8 mouse cellular contexts compared by ENCODE assay signal in the genomic region with DNA sequence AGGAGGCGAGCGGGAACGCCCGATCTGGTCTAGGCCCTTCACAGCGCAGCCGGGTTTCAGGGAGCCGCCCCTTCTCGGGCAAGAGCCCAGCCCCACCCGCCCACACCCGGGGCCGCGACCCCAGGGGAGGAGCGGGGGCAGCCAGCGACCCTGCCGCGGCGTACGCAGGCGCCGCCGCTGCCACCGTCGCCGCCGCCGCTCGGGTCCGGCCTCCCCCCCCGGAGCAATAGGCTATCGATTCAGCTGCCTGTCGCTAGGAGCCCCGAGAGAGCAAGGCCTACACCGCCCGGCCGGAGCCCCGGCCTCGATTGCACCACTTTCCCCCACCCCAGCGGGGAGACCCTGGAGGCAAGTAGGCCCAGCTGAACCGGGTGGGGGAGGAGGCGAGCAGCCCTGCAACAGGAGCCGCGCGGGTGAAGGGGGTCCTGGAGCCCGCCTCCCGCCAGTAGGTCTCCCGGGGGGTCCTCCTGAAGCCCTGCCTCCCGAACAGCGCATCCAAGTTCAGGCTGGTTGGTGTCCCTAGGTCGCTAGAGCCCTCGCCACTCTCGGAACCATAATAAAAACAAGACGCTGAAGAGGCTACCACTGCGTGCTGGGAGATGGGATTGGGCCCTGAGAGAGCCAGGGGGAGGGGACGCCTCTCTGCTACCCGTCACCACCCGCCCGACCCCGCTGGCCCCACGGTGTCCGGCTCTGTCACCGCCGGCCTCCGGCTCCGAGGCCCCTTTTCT. TPM values are rescaled to one million over a fixed set of nuclear protein-coding genes. Genes with fewer than 3 reads are reported as not detected.
DNase-seq lines count a peak whose midpoint lies in the region; ATAC-seq lines count a peak whose summit lies in the region.

No protein-coding gene starts in this region.

- peak overlapping the region; percentile 97 for H3K27ac ChIP-seq in intestine, embryonic 15.5 days

- intact Hi-C loops in gastrocnemius, postnatal 36 days (cut with DNase I) = loop anchor here (2.0 to 5.0 kb wide), 2 partner anchors 28 to 47 kb away; partner anchors contain the start of gene Exd2
- intact Hi-C loops in left cerebral cortex, postnatal 14 days (cut with DNase I) = no loop called here

- no peaks in the 10 kb centered on the region for H3K9me3 ChIP-seq in intestine, embryonic 15.5 days

- under 1% methylated on average over 54 of the region's 64 CpGs for WGBS in intestine, embryonic 15.5 days

- peak overlapping the region; percentile 94 for H3K9ac ChIP-seq in intestine, embryonic 15.5 days

- ATAC-seq in intestine, embryonic 15.5 days = peak; percentile 81
- peak; percentile 79 for ATAC-seq in megakaryocyte progenitor cell, adult 5-6 weeks (replicated peaks; ENCODE audit: poor library complexity)

- no peaks in the 10 kb centered on the region for H3K27me3 ChIP-seq in intestine, embryonic 15.5 days (replicated peaks)

- peak overlapping the region; percentile 97 for H3K4me3 ChIP-seq in intestine, embryonic 15.5 days (replicated peaks)

- peaks cover 11% of the 10 kb centered on the region; the same call in 1 of the 2 replicates for H3K4me1 ChIP-seq in intestine, embryonic 15.5 days (replicated peaks)

- DNase-seq in adrenal gland, adult 18-20 months (ENCODE audit: low spot score in 2 of 2) = peak; percentile 67 to 71
- peak; percentile 87 for DNase-seq in embryo, embryonic 11 days
- DNase-seq in gastrocnemius, postnatal 36 days = peak; percentile 44 to 73
- DNase-seq in left cerebral cortex, postnatal 14 days (ENCODE audit: low spot score in 2 of 2) = peak; percentile 71 to 74
- peak; percentile 77 to 79 for DNase-seq in right cerebral cortex, postnatal 10 days (ENCODE audit: low spot score in 2 of 2)
- peak; percentile 72 for DNase-seq in urinary bladder, postnatal 14 days (ENCODE audit: low spot score)

- H3K4me2 ChIP-seq in intestine, embryonic 15.5 days (replicated peaks) = peak overlapping the region; percentile 76

- no peaks in the 10 kb centered on the region for H3K36me3 ChIP-seq in intestine, embryonic 15.5 days

RNA-seq across cellular contexts. Expression of gene Dcaf5, which starts 1.3 kb away (rescaled TPM):
- 10 to 100 TPM; 30.6 to 33.7 TPM for total RNA-seq in adrenal gland, adult 18-20 months (2021)
- 10 to 100 TPM; 35.2 to 36.6 TPM for total RNA-seq in gastrocnemius, postnatal 36 days (2021)
- polyA plus RNA-seq in intestine, embryonic 15.5 days (2015; fragmentation: Nextera tagmentation; extraction: Ambion mirVana) = 8.8 and 10.4 TPM in 2 replicates
- total RNA-seq in left cerebral cortex, postnatal 14 days (2021) = 10 to 100 TPM; 78.0 to 78.9 TPM
- 8.1 and 9.6 TPM in 2 replicates for total RNA-seq in megakaryocyte progenitor cell, adult 5-6 weeks (2015)
- 13.5 and 15.0 TPM in 2 replicates for total RNA-seq in megakaryocyte progenitor cell, adult 5-6 weeks (2017)

RNA-seq across cellular contexts. Expression of gene Exd2, which starts 27.8 kb away (rescaled TPM):
- total RNA-seq in adrenal gland, adult 18-20 months (2021) = 10 to 100 TPM; 20.5 to 22.3 TPM
- 10 to 100 TPM; 33.5 to 34.2 TPM for total RNA-seq in gastrocnemius, postnatal 36 days (2021)
- 22.4 and 23.1 TPM in 2 replicates for polyA plus RNA-seq in intestine, embryonic 15.5 days (2015; fragmentation: Nextera tagmentation; extraction: Ambion mirVana)
- 100 to 1,000 TPM in 1 of 2 experiments, 10 to 100 TPM in 1; 97.7 to 134 TPM for total RNA-seq in left cerebral cortex, postnatal 14 days (2021)
- total RNA-seq in megakaryocyte progenitor cell, adult 5-6 weeks (2015) = 11.3 and 13.8 TPM in 2 replicates
- 9.3 and 18.8 TPM in 2 replicates for total RNA-seq in megakaryocyte progenitor cell, adult 5-6 weeks (2017)

Comparison
In these comparisons a context has a peak if more than half of its experiments do, and no peak if none do; other contexts are left out.
1. Peak in every context shown above with its lines: DNase-seq, ATAC-seq, H3K4me3 ChIP-seq and H3K27ac ChIP-seq.